Mouse (Mus musculus) neural tube, embryonic 14.5 days (tissue): ENCODE measurements around the gene Nrip2. TPM values are rescaled to one million over a fixed set of nuclear protein-coding genes. Genes with fewer than 3 reads are reported as not detected.

Experiments
- ATAC-seq: fragments of 200-750 bp; cut with Nextera tagmentation; 2 replicates; pipeline ENCODE4 v1.8.0; 2017; ENCODE audit warnings: low read depth, mild to moderate bottlenecking, moderate TSS enrichment, moderate library complexity
- H3K27ac ChIP-seq: fragments of 300-500 bp; sonication (generic); 2 replicates; pipeline ENCODE4 v1.5.1; 2014; ENCODE audit warnings: low read depth, mild to moderate bottlenecking, control low read depth, low read length, moderate library complexity, mixed read lengths
- H3K27me3 ChIP-seq: fragments of 300-500 bp; sonication (generic); 2 replicates; pipeline ENCODE4 v1.6.1; 2014; ENCODE audit warnings: low read length; ENCODE audit not compliant: control insufficient read depth, insufficient read depth
- H3K36me3 ChIP-seq: fragments of 300-500 bp; sonication (generic); 2 replicates; pipeline ENCODE4 v1.6.1; 2014; ENCODE audit warnings: low read length, mixed read lengths; ENCODE audit not compliant: control insufficient read depth, insufficient read depth
- H3K4me1 ChIP-seq: fragments of 300-500 bp; sonication (generic); 2 replicates; pipeline ENCODE4 v1.6.1; 2014; ENCODE audit warnings: low read length; ENCODE audit not compliant: control insufficient read depth, insufficient read depth
- H3K4me2 ChIP-seq: fragments of 300-500 bp; sonication (generic); 2 replicates; pipeline ENCODE4 v1.6.1; 2014; ENCODE audit warnings: mild to moderate bottlenecking, low read depth, low read length, control low read depth
- H3K4me3 ChIP-seq: fragments of 300-500 bp; sonication (generic); 2 replicates; pipeline ENCODE4 v1.5.1; 2014; ENCODE audit warnings: low read depth, low read length, control low read depth, mixed read lengths
- H3K9ac ChIP-seq: fragments of 300-500 bp; sonication (generic); replicated peaks from 2 replicates; pipeline ENCODE4 v1.6.1; 2014; ENCODE audit warnings: low read depth, mild to moderate bottlenecking, control low read depth, low read length, mixed read lengths
- H3K9me3 ChIP-seq: fragments of 300-500 bp; sonication (generic); 2 replicates; pipeline ENCODE4 v1.6.1; 2016; ENCODE audit warnings: low read length; ENCODE audit not compliant: control insufficient read depth
- WGBS: fragments of 180-500 bp; shearing (Covaris S2); extraction: QIAGEN DNeasy Blood & Tissue Kit; methylation state at CpG from one replicate; pipeline ENCODE4 v1.1.7; 2014; 5-methylcytosine and 5-hydroxymethylcytosine counted together
- polyA plus RNA-seq: library from polyadenylated mRNA; unstranded; fragments of >200 nt; fragmentation: Nextera tagmentation; extraction: Ambion mirVana; gene quantifications from 2 replicates; pipeline ENCODE4 v1.2.1, GENCODE M21; 2014

Nrip2 gene
- polyA plus RNA-seq, 1 experiment from 2014 or later: 13.5 TPM

- H3K4me3 ChIP-seq: peak within 1 kb of the TSS; percentile 99
- peak within 1 kb of the TSS; percentile 96 for H3K9ac ChIP-seq
- peaks cover 18% of the 10 kb centered on the region for H3K36me3 ChIP-seq
- H3K4me1 ChIP-seq: peaks cover 6% of the 10 kb centered on the region; the same call in 1 of the 2 replicates
- 1% methylated on average over 30 of the region's 67 CpGs for WGBS
- H3K27me3 ChIP-seq: no peaks in the 10 kb centered on the region
- peak within 1 kb of the TSS; percentile 67 for H3K4me2 ChIP-seq
- ATAC-seq: peak; percentile 95
- H3K27ac ChIP-seq: peak within 1 kb of the TSS; percentile 91
- H3K9me3 ChIP-seq: no peaks in the 10 kb centered on the region
Observed at GRCm38 (mm10) chr6:128438317-128438870, 39.3 kb downstream of the Nrip2 start, which contains the start of gene Fkbp4. TSS of gene Fkbp4 (minus strand) at chr6:128438677.

DNA sequence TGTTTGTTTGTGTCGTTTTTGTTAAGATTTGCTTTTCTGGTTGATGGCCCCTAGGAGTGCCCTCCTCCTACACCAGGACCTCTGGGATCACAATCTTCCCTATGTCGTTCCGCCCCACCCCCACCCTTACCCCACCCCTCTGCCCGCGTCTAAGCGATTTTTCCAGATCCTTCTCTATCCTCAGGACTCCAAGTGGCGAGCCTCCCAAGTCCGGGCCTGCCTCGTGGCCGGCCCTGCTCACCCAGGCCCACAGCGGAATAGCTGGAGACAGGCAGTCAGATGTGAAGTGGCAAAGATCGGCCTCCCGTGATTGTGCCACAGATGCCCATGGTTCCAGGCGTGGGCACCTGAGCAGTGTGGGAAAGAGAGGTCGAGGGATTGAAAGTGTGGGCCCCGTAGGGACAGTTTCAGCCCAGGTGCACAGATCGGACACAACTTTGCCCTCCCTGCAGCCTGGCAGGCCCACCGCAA is 39.8 kb downstream of the Nrip2 start:
- H3K27me3 ChIP-seq: no peaks in the 10 kb centered on the region
- H3K9ac ChIP-seq: 0 out of 2 replicates have a peak overlapping the region, but pooled peaks have one; percentile 0
- peak overlapping the region; percentile 67 for H3K4me2 ChIP-seq
- peaks cover 14% of the 10 kb centered on the region; the same call in 1 of the 2 replicates for H3K36me3 ChIP-seq
- peak overlapping the region; percentile 99 for H3K4me3 ChIP-seq
- WGBS: 26% methylated on average over 18 of the region's 18 CpGs
- ATAC-seq: peak; percentile 58
- no peaks in the 10 kb centered on the region for H3K9me3 ChIP-seq
- peak overlapping the region; percentile 91; the same call in 1 of the 2 replicates for H3K27ac ChIP-seq
- peaks cover 6% of the 10 kb centered on the region; the same call in 1 of the 2 replicates for H3K4me1 ChIP-seq

GRCm38 (mm10) chr6:128440238-128440637 is 41.1 kb downstream of the Nrip2 start:
- H3K9me3 ChIP-seq: no peaks in the 10 kb centered on the region
- no peak overlapping the region for H3K27ac ChIP-seq
- WGBS: 88% methylated on average over 2 of the region's 2 CpGs
- H3K36me3 ChIP-seq: peaks cover 3% of the 10 kb centered on the region; the same call in 1 of the 2 replicates
- no peak for ATAC-seq
- H3K4me3 ChIP-seq: no peak overlapping the region
- no peaks in the 10 kb centered on the region for H3K27me3 ChIP-seq
- no peak overlapping the region for H3K4me2 ChIP-seq
- no peak overlapping the region for H3K9ac ChIP-seq
- peaks cover 6% of the 10 kb centered on the region; the same call in 1 of the 2 replicates for H3K4me1 ChIP-seq

DNA sequence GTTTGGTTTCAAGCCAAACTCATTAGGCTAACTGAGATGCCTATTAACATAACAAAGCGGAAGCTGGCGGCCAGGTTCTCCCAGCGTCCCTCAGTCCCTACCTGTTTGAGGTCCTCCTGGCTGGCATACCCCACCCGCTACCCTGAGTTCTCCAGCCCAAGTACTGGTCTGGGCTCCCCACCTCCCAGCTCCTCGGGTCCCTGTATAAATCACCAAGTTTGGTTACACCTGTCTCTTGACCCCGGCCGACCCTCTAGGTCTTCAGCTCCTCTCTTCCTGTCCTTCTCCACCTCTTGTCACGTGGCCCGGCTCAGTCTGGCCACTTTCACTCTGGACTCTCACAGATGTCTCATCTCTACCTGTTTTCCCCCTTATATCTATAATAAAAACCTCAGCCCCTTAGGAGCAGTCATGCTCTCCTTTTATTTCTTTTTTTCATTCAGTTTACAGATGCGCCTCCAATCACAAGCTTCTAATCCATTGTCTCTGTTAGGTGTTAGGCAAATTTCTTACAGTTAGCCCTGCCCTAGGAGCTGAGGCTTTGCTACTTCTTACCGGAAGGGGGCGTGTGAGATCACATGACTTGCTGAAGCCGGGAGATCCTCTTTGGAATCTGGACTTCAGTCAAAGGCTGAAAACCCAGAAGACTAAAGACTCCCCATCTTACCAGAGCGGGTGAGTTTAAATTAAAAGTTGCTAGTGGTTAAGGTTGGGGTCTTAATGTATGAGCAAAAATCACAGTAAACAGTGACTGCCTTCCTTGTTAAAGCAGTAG is 46.9 kb downstream of the Nrip2 start:
- no peaks in the 10 kb centered on the region for H3K4me1 ChIP-seq

DNA sequence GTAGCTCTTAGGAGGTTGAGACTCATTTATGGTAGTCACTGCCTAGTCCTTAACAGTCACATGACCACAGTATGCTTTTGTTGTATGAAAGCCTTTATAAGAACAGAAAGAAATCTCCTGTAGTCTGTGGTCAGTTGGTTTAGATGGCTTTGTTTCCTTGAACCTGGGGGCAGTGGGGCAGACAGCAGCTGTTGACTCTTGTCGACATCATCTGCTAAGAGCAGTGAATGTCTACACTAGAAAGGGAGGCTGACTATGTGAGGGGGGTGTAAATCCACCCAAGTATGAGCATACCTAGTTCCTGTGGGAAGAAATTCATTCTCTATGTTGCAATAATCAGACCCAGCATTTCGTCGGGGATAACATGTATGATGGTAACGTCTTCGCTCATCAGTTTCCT is 48.0 kb downstream of the Nrip2 start:
- H3K9me3 ChIP-seq: no peaks in the 10 kb centered on the region

More for the DNA sequence above, 46.9 kb downstream of the Nrip2 start:
- Histone ChIP-seq H3K9me3 (no peaks in the 10 kb centered on the region), H3K4me2 (peak overlapping the region; percentile 17; the same call in 1 of the 2 replicates), H3K27me3 (no peaks in the 10 kb centered on the region), H3K36me3 (no peaks in the 10 kb centered on the region), H3K4me3 (no peak overlapping the region), H3K9ac (no peak overlapping the region), H3K27ac (no peak overlapping the region)
- WGBS: 16% methylated on average over 14 of the region's 14 CpGs
- ATAC-seq: peak; percentile 84

DNA sequence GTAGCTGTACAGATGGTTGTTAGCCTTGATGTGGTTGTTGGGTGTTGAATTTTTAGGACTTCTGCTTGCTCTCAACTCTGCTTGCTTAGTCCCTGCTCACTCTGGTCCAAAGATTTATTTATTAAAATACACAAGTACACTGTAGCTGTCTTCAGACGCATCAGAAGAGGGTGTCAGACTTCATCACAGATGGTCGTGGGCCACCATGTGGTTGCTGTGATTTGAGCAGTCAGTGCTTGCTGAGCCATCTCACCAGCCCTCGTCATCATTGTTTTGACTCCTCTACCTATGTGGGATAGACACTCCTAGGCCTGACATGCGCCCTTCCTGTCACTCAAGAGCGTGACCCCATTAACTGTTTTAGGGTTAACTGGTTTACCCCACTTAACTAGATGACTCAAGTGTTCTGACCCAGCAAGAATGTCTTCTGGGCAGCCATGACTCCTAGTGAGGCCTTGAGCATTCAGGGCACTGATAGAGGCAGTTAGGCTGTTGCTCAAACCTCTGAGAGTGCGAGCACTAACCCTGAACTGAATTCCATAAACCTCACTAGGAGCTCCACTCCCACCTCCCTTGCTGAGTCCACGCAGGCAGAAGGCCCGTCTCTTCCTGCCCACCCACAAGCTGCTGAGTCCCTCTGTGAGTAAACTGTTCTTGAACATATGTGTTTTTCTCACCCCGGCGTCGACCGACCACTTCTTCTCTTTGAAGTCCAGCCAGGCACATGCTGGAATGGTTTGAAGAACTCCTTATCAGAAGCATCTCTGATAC is 56.9 kb downstream of the Nrip2 start:
- H3K36me3 ChIP-seq: no peaks in the 10 kb centered on the region
- no peaks in the 10 kb centered on the region for H3K27me3 ChIP-seq
- H3K27ac ChIP-seq: no peak overlapping the region
- no peaks in the 10 kb centered on the region for H3K4me1 ChIP-seq
- no peak overlapping the region for H3K4me3 ChIP-seq
- H3K9ac ChIP-seq: no peak overlapping the region
- WGBS: 87% methylated on average over 12 of the region's 12 CpGs
- H3K4me2 ChIP-seq: no peak overlapping the region
- ATAC-seq: no peak
- no peaks in the 10 kb centered on the region for H3K9me3 ChIP-seq

More for the DNA sequence above, 48.0 kb downstream of the Nrip2 start:
- H3K27me3 ChIP-seq: no peaks in the 10 kb centered on the region
- ATAC-seq: no peak
- H3K36me3 ChIP-seq: no peaks in the 10 kb centered on the region
- WGBS: 95% methylated on average over 5 of the region's 5 CpGs
- H3K27ac ChIP-seq: no peak overlapping the region
- H3K4me3 ChIP-seq: no peak overlapping the region
- H3K4me2 ChIP-seq: no peak overlapping the region
- no peaks in the 10 kb centered on the region for H3K4me1 ChIP-seq
- no peak overlapping the region for H3K9ac ChIP-seq

GRCm38 (mm10) chr6:128457186-128457585 is 58.1 kb downstream of the Nrip2 start:
- Histone ChIP-seq H3K4me3 (no peak overlapping the region), H3K27me3 (no peaks in the 10 kb centered on the region), H3K9ac (no peak overlapping the region), H3K4me2 (no peak overlapping the region), H3K27ac (no peak overlapping the region), H3K36me3 (no peaks in the 10 kb centered on the region), H3K4me1 (no peaks in the 10 kb centered on the region), H3K9me3 (no peaks in the 10 kb centered on the region)
- 86% methylated on average over 5 of the region's 5 CpGs for WGBS
- no peak for ATAC-seq

- 24% methylated on average over 2 of the region's 2 CpGs for WGBS
- no peak overlapping the region for H3K4me2 ChIP-seq
Observed at GRCm38 (mm10) chr6:128460321-128460720, 61.2 kb downstream of the Nrip2 start.

More at GRCm38 (mm10) chr6:128460321-128460720, 61.2 kb downstream of the Nrip2 start:
- Histone ChIP-seq H3K4me3 (no peak overlapping the region), H3K4me1 (no peaks in the 10 kb centered on the region), H3K36me3 (no peaks in the 10 kb centered on the region), H3K9ac (no peak overlapping the region), H3K9me3 (no peaks in the 10 kb centered on the region), H3K27me3 (no peaks in the 10 kb centered on the region), H3K27ac (no peak overlapping the region)
- ATAC-seq: no peak
